8 mouse cellular contexts compared by ENCODE assay signal in genomic region chr2:91926949-91927348, GRCm38 (mm10). TPM values are rescaled to one million over a fixed set of nuclear protein-coding genes. Genes with fewer than 3 reads are reported as not detected.
DNase-seq lines count a peak whose midpoint lies in the region; ATAC-seq and TF ChIP-seq lines count a peak whose summit lies in the region.

TSS of gene Chrm4 (plus strand) at chr2:91927249.

- no peaks in the 10 kb centered on the region for H3K36me3 ChIP-seq in embryonic facial prominence, embryonic 15.5 days
- H3K36me3 ChIP-seq in limb, embryonic 10.5 days, result peaks cover 31% of the 10 kb centered on the region

- TF ChIP-seq POLR2A in cerebellum, adult 2 months (IDR thresholded peaks at IDR 0.05; ENCODE audit: borderline replicate concordance, insufficient read depth, low read length), result no peak

- no peak within 1 kb of the TSS for H3K27ac ChIP-seq in cerebellum, adult 2 months (ENCODE audit: insufficient read depth, low read length)
- no peak within 1 kb of the TSS for H3K27ac ChIP-seq in embryonic facial prominence, embryonic 15.5 days (replicated peaks)
- H3K27ac ChIP-seq in limb, embryonic 10.5 days, result 0 out of 2 replicates have a peak within 1 kb of the TSS, but pooled peaks have one; percentile 2

- TF ChIP-seq CTCF in cerebellum, adult 2 months (IDR thresholded peaks at IDR 0.05; ENCODE audit: borderline replicate concordance, insufficient read depth, low read depth, low read length), result no peak

- H3K27me3 ChIP-seq in cerebellum, adult 2 months (ENCODE audit: control insufficient read depth, insufficient read depth, low read length), result peaks cover 3% of the 10 kb centered on the region; the same call in 1 of the 2 replicates
- H3K27me3 ChIP-seq in embryonic facial prominence, embryonic 15.5 days, result peaks cover 29% of the 10 kb centered on the region
- peaks cover 36% of the 10 kb centered on the region for H3K27me3 ChIP-seq in limb, embryonic 10.5 days (ENCODE audit: low read depth, poor library complexity, severe bottlenecking)

- no peak for ATAC-seq in embryonic facial prominence, embryonic 15.5 days (ENCODE audit: insufficient number of reproducible peaks, low FRiP score, low TSS enrichment, low read depth)

- WGBS in cerebellum, adult 2 months, result 79% methylated on average over 3 of the region's 3 CpGs
- WGBS in embryonic facial prominence, embryonic 15.5 days, result 74% methylated on average over 3 of the region's 3 CpGs
- 91% methylated on average over 3 of the region's 3 CpGs for WGBS in limb, embryonic 10.5 days

- H3K9me3 ChIP-seq in embryonic facial prominence, embryonic 15.5 days (replicated peaks), result no peaks in the 10 kb centered on the region
- no peaks in the 10 kb centered on the region for H3K9me3 ChIP-seq in limb, embryonic 10.5 days (replicated peaks)

- H3K9ac ChIP-seq in embryonic facial prominence, embryonic 15.5 days, result no peak within 1 kb of the TSS

- H3K4me1 ChIP-seq in cerebellum, adult 2 months (ENCODE audit: control insufficient read depth, insufficient read depth, low read length), result peaks cover 30% of the 10 kb centered on the region
- peaks cover 44% of the 10 kb centered on the region for H3K4me1 ChIP-seq in embryonic facial prominence, embryonic 15.5 days
- peaks cover 59% of the 10 kb centered on the region for H3K4me1 ChIP-seq in limb, embryonic 10.5 days

- H3K4me3 ChIP-seq in cerebellum, adult 2 months (replicated peaks; ENCODE audit: insufficient read depth, low read depth, low read length), result peak within 1 kb of the TSS; percentile 35
- H3K4me3 ChIP-seq in embryonic facial prominence, embryonic 15.5 days (replicated peaks), result no peak within 1 kb of the TSS
- H3K4me3 ChIP-seq in limb, embryonic 10.5 days, result 0 out of 2 replicates have a peak within 1 kb of the TSS, but pooled peaks have one; percentile 11

- DNase-seq in cerebellum, adult 2 months, result no peak
- no peak for DNase-seq in cerebellum, postnatal 4 days (ENCODE audit: low spot score in 2 of 2)
- DNase-seq in layer of hippocampus, adult 8-10 months (ENCODE audit: low spot score in 2 of 2), result no peak
- no peak for DNase-seq in layer of hippocampus, adult 9-10 months (ENCODE audit: low spot score)
- DNase-seq in limb, embryonic 10.5 days (ENCODE audit: low spot score), result no peak
- DNase-seq in spleen, postnatal 14 days (ENCODE audit: low spot score in 2 of 2), result no peak
- DNase-seq in lung, postnatal 25 days (ENCODE audit: low spot score), result no peak

- peak within 1 kb of the TSS; percentile 32 for H3K4me2 ChIP-seq in embryonic facial prominence, embryonic 15.5 days (replicated peaks)

RNA-seq across cellular contexts. Expression of gene Chrm4, which starts in this region (rescaled TPM):
- polyA plus RNA-seq in cerebellum, adult 2 months (2012; rRNA removed), result 2.0 TPM in 2 replicates
- 10 to 100 TPM; 27.0 to 29.9 (median 29.1) TPM for total RNA-seq in layer of hippocampus, adult 8-10 months (2022)
- 0.25 and 0.49 TPM in 2 replicates for polyA plus RNA-seq in embryonic facial prominence, embryonic 15.5 days (2015; fragmentation: Nextera tagmentation; extraction: Ambion mirVana)
- polyA plus RNA-seq in limb, embryonic 10.5 days (2016; fragmentation: Nextera tagmentation; extraction: Ambion mirVana), result 0.67 and 0.76 TPM in 2 replicates
